ENCODE assay signal across 10 mouse cellular contexts in genomic region chr13:94172533-94173310, GRCm38 (mm10).
DNase-seq lines count a peak whose midpoint lies in the region; ATAC-seq and TF ChIP-seq lines count a peak whose summit lies in the region.
"Had no signal": no experiment of that assay in that cellular context is flagged by ENCODE, and none has a peak within 500 bp of the region (broad histone marks: within the 10 kb centered on the region; RNA-seq: fewer than 3 reads in every experiment).

No protein-coding gene starts in this region.

- H3K9ac ChIP-seq in lung, embryonic 14.5 days, result no peak overlapping the region
- no peak overlapping the region for H3K9ac ChIP-seq in hindbrain, embryonic 15.5 days

- H3K36me3 ChIP-seq in lung, embryonic 14.5 days (ENCODE audit: insufficient read depth), result peaks cover 19% of the 10 kb centered on the region
- H3K36me3 ChIP-seq in hindbrain, embryonic 15.5 days, result no peaks in the 10 kb centered on the region

- ATAC-seq in frontal cortex, adult (ENCODE audit: low TSS enrichment), result peak; percentile 64
- ATAC-seq in lung, embryonic 14.5 days (ENCODE audit: insufficient read depth), result 0 out of 2 replicates have a peak, but pooled peaks have one; percentile 8
- ATAC-seq in hindbrain, embryonic 15.5 days (ENCODE audit: low FRiP score, low read depth), result no peak
- peak; percentile 12 for ATAC-seq in megakaryocyte progenitor cell, adult 5-6 weeks (replicated peaks; ENCODE audit: poor library complexity)

- H3K4me1 ChIP-seq in lung, embryonic 14.5 days (ENCODE audit: insufficient read depth), result peaks cover 30% of the 10 kb centered on the region
- peaks cover 34% of the 10 kb centered on the region for H3K4me1 ChIP-seq in hindbrain, embryonic 15.5 days (replicated peaks)

- H3K27ac ChIP-seq in lung, embryonic 14.5 days (ENCODE audit: low read depth), result no peak overlapping the region
- no peak overlapping the region for H3K27ac ChIP-seq in hindbrain, embryonic 15.5 days (replicated peaks)

- H3K4me2 ChIP-seq in lung, embryonic 14.5 days, result peak overlapping the region; percentile 94; the same call in 1 of the 2 replicates
- H3K4me2 ChIP-seq in hindbrain, embryonic 15.5 days, result peak overlapping the region; percentile 99; the same call in 1 of the 2 replicates

- TF ChIP-seq CTCF in lung, embryonic 14.5 days (IDR thresholded peaks at IDR 0.05; ENCODE audit: low read depth), result no peak

- no peak overlapping the region for H3K4me3 ChIP-seq in lung, embryonic 14.5 days (ENCODE audit: low read depth, low read length)
- H3K4me3 ChIP-seq in hindbrain, embryonic 15.5 days, result no peak overlapping the region

- no peaks in the 10 kb centered on the region for H3K9me3 ChIP-seq in lung, embryonic 14.5 days (ENCODE audit: low read depth, low read length)
- H3K9me3 ChIP-seq in hindbrain, embryonic 15.5 days, result no peaks in the 10 kb centered on the region

- WGBS in lung, embryonic 14.5 days, result 81% methylated on average over 15 of the region's 15 CpGs
- WGBS in hindbrain, embryonic 15.5 days, result 69% methylated on average over 15 of the region's 15 CpGs

- DNase-seq in frontal cortex, adult 2 months (ENCODE audit: extremely low spot score in 1 of 2, low spot score in 1 of 2), result no peak
- no peak for DNase-seq in lung, embryonic 14.5 days
- no peak for DNase-seq in lung, postnatal 14 days
- no peak for DNase-seq in Muller cell, postnatal 12 days (ENCODE audit: inconsistent ontology term)
- DNase-seq in frontal cortex, postnatal 25 days (ENCODE audit: low spot score in 2 of 2), result no peak
- DNase-seq: gastrocnemius, postnatal 10 days; thymus, postnatal 25 days had no signal

- H3K27me3 ChIP-seq in lung, embryonic 14.5 days (ENCODE audit: insufficient read depth, low read length), result no peaks in the 10 kb centered on the region
- H3K27me3 ChIP-seq in hindbrain, embryonic 15.5 days, result peaks cover 12% of the 10 kb centered on the region; the same call in 1 of the 2 replicates
